Mouse (Mus musculus): Measurements from ENCODE around the gene Clcn2.
A peak's percentile ranks its signal among the peaks of the same experiment; 100 is the strongest.

The Clcn2 gene

GRCm38 (mm10) chr16:20722736-20723135, 5.2 kb upstream of the Clcn2 start:
- DNase-seq (ENCODE audit: low spot score) = no peak

GRCm38 (mm10) chr16:20721808-20722207, 4.3 kb upstream of the Clcn2 start:
- DNase-seq (ENCODE audit: low spot score) = no peak

GRCm38 (mm10) chr16:20717978-20718670, 578 bp upstream of the Clcn2 start:
- no peak for DNase-seq (ENCODE audit: low spot score)

- DNase-seq (ENCODE audit: low spot score) = no peak
Measured at GRCm38 (mm10) chr16:20716841-20717180, 735 bp downstream of the Clcn2 start.

- peak; percentile 89 for DNase-seq (ENCODE audit: low spot score)
Measured at GRCm38 (mm10) chr16:20715976-20716840, 1.3 kb downstream of the Clcn2 start.

GRCm38 (mm10) chr16:20715566-20715965, 2.0 kb downstream of the Clcn2 start:
- DNase-seq (ENCODE audit: low spot score) = no peak

- no peak for DNase-seq (ENCODE audit: low spot score)
Measured at GRCm38 (mm10) chr16:20715161-20715560, 2.4 kb downstream of the Clcn2 start.

GRCm38 (mm10) chr16:20714307-20715080, 3.1 kb downstream of the Clcn2 start:
- DNase-seq (ENCODE audit: low spot score) = peak; percentile 74

- DNase-seq (ENCODE audit: low spot score) = no peak
Measured at GRCm38 (mm10) chr16:20712889-20713288, 4.7 kb downstream of the Clcn2 start.

- DNase-seq (ENCODE audit: low spot score) = no peak
Measured at GRCm38 (mm10) chr16:20712190-20712589, 5.4 kb downstream of the Clcn2 start.

- no peak for DNase-seq (ENCODE audit: low spot score)
Measured at GRCm38 (mm10) chr16:20710810-20711209, 6.7 kb downstream of the Clcn2 start.

- no peak for DNase-seq (ENCODE audit: low spot score)
Measured at GRCm38 (mm10) chr16:20710370-20710769, 7.2 kb downstream of the Clcn2 start.

GRCm38 (mm10) chr16:20708939-20709734, 8.4 kb downstream of the Clcn2 start:
- DNase-seq (ENCODE audit: low spot score) = peak; percentile 65

GRCm38 (mm10) chr16:20708220-20708938, 9.2 kb downstream of the Clcn2 start:
- no peak for DNase-seq (ENCODE audit: low spot score)

GRCm38 (mm10) chr16:20706407-20707055, 11.0 kb downstream of the Clcn2 start:
- DNase-seq (ENCODE audit: low spot score) = peak; percentile 79

- DNase-seq (ENCODE audit: low spot score) = no peak
Measured at GRCm38 (mm10) chr16:20705786-20706185, 11.8 kb downstream of the Clcn2 start.

- no peak for DNase-seq (ENCODE audit: low spot score)
Measured at GRCm38 (mm10) chr16:20703699-20704400, 13.7 kb downstream of the Clcn2 start.

- no peak for DNase-seq (ENCODE audit: low spot score)
Measured at GRCm38 (mm10) chr16:20703071-20703470, 14.5 kb downstream of the Clcn2 start.

- peak; percentile 90 for DNase-seq (ENCODE audit: low spot score)
Measured at GRCm38 (mm10) chr16:20702522-20702893, 15.0 kb downstream of the Clcn2 start.

All from testis, postnatal 10 days (tissue).